Mouse (Mus musculus) midbrain, postnatal 0 days (tissue): ENCODE data around the gene Rxfp4. TPM values are rescaled to one million over a fixed set of nuclear protein-coding genes. Genes with fewer than 3 reads are reported as not detected.

Source experiments
- ATAC-seq: fragments of 200-750 bp; cut with Nextera tagmentation; 2 replicates; pipeline ENCODE4 v1.8.0; 2017; ENCODE audit warnings: moderate number of reproducible peaks, mild to moderate bottlenecking, moderate TSS enrichment, moderate library complexity; ENCODE audit not compliant: low FRiP score
- DNase-seq: peaks from one replicate; pipeline ENCODE4 v3.0.0-alpha.2; 2015; ENCODE audit warnings: low spot score
- H3K27ac ChIP-seq: fragments of 300-500 bp; sonication (generic); 2 replicates; pipeline ENCODE4 v1.5.1; 2014; ENCODE audit warnings: low read depth, mild to moderate bottlenecking, low read length, mixed read lengths
- H3K27me3 ChIP-seq: fragments of 300-500 bp; sonication (generic); 2 replicates; pipeline ENCODE4 v1.6.1; 2014; ENCODE audit warnings: low read length, control low read depth, mixed read lengths; ENCODE audit not compliant: insufficient read depth
- H3K36me3 ChIP-seq: fragments of 300-500 bp; sonication (generic); 2 replicates; pipeline ENCODE4 v1.6.1; 2014; ENCODE audit warnings: low read length, control low read depth, mixed read lengths; ENCODE audit not compliant: insufficient read depth
- H3K4me1 ChIP-seq: fragments of 300-500 bp; sonication (generic); 2 replicates; pipeline ENCODE4 v1.6.1; 2014; ENCODE audit warnings: mild to moderate bottlenecking, control low read depth, antibody characterized with exemption, low read length, mixed read lengths; ENCODE audit not compliant: insufficient read depth
- H3K4me2 ChIP-seq: fragments of 300-500 bp; sonication (generic); 2 replicates; pipeline ENCODE4 v1.6.1; 2014; ENCODE audit warnings: low read depth, mild to moderate bottlenecking, low read length, mixed read lengths; ENCODE audit not compliant: poor library complexity, severe bottlenecking
- H3K4me3 ChIP-seq: fragments of 300-500 bp; sonication (generic); 2 replicates; pipeline ENCODE4 v1.5.1; 2014; ENCODE audit warnings: low read depth, mild to moderate bottlenecking, low read length, moderate library complexity
- H3K9ac ChIP-seq: fragments of 300-500 bp; sonication (generic); replicated peaks from 2 replicates; pipeline ENCODE4 v1.6.1; 2014; ENCODE audit warnings: mild to moderate bottlenecking, low read length, moderate library complexity, mixed read lengths; ENCODE audit not compliant: poor library complexity, severe bottlenecking
- H3K9me3 ChIP-seq: fragments of 300-500 bp; sonication (generic); 2 replicates; pipeline ENCODE4 v1.6.1; 2016; ENCODE audit warnings: low read length, control low read depth
- CTCF ChIP-seq: IDR thresholded peaks from 2 replicates; pipeline ENCODE4 v1.5.1; 2016; ENCODE audit warnings: antibody characterized with exemption, mild to moderate bottlenecking
- WGBS: fragments of 180-500 bp; shearing (Covaris S2); extraction: QIAGEN DNeasy Blood & Tissue Kit; methylation state at CpG from one replicate; pipeline ENCODE4 v1.1.7; 2014; 5-methylcytosine and 5-hydroxymethylcytosine counted together
- polyA plus RNA-seq: library from polyadenylated mRNA; unstranded; fragments of >200 nt; fragmentation: Nextera tagmentation; extraction: Ambion mirVana; gene quantifications from 2 replicates; pipeline ENCODE4 v1.2.1, GENCODE M21; 2015
- total RNA-seq: library from RNA; depleted of rRNA; stranded (reverse); fragments of >200 nt; gene quantifications from 2 replicates; pipeline ENCODE4 v1.2.3, GENCODE M21; 2014

Gene Rxfp4
- total and polyA plus RNA-seq, 2 experiments from 2014 or later: not detected

GRCm38 (mm10) chr3:88633056-88633455 is 19.9 kb downstream of the Rxfp4 start:
- H3K4me3 ChIP-seq: no peak overlapping the region
- H3K36me3 ChIP-seq: peaks cover 73% of the 10 kb centered on the region
- no peak overlapping the region for H3K4me2 ChIP-seq
- no peaks in the 10 kb centered on the region for H3K4me1 ChIP-seq
- TF ChIP-seq CTCF: no peak
- DNase-seq: no peak
- H3K27me3 ChIP-seq: no peaks in the 10 kb centered on the region
- no peak overlapping the region for H3K9ac ChIP-seq
- H3K27ac ChIP-seq: no peak overlapping the region
- no peaks in the 10 kb centered on the region for H3K9me3 ChIP-seq
- ATAC-seq: no peak
- 95% methylated on average over 10 of the region's 10 CpGs for WGBS

- H3K27ac ChIP-seq: no peak overlapping the region
- no peak overlapping the region for H3K4me3 ChIP-seq
- ATAC-seq (no peak), DNase-seq (no peak)
- H3K36me3 ChIP-seq: peaks cover 72% of the 10 kb centered on the region
- TF ChIP-seq CTCF: peak; percentile 65
- no peaks in the 10 kb centered on the region for H3K4me1 ChIP-seq
- 76% methylated on average over 12 of the region's 12 CpGs for WGBS
- H3K9me3 ChIP-seq: no peaks in the 10 kb centered on the region
- no peak overlapping the region for H3K4me2 ChIP-seq
- no peak overlapping the region for H3K9ac ChIP-seq
- no peaks in the 10 kb centered on the region for H3K27me3 ChIP-seq
Observed at GRCm38 (mm10) chr3:88631921-88632587, 20.9 kb downstream of the Rxfp4 start.

DNA sequence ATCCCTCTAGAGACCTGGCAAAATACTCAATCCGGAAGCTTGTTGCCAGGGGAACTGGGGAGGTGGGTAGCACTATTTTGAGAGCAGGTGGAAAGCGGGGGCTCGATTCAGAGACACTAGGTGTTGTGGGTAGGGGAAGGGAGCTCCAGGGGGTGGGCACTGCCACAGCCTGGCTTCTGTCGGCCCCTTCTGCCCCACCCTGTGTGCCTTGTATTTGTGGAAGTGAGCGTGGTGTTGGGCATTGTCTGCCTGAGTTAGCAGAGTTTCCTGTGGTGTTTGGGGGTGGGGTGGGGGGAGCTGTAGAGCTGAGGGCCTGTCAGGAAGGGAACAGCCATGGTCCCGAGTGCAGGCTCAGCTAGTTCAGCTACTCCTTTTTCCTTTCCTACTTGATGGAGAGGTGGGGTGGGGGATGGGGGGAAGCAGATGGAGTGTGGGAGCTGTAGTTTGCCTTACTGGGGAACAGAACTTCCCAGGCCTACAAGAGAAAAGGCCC is 22.0 kb downstream of the Rxfp4 start:
- 58% methylated on average over 6 of the region's 6 CpGs for WGBS
- Histone ChIP-seq H3K27ac (no peak overlapping the region), H3K9ac (no peak overlapping the region), H3K4me3 (no peak overlapping the region), H3K4me1 (0 out of 2 replicates have a peak, but pooled peaks cover 4% of the 10 kb centered on the region), H3K36me3 (peaks cover 60% of the 10 kb centered on the region), H3K9me3 (no peaks in the 10 kb centered on the region), H3K4me2 (no peak overlapping the region), H3K27me3 (no peaks in the 10 kb centered on the region)
- ATAC-seq (no peak), DNase-seq (no peak)
- TF ChIP-seq CTCF: no peak

DNA sequence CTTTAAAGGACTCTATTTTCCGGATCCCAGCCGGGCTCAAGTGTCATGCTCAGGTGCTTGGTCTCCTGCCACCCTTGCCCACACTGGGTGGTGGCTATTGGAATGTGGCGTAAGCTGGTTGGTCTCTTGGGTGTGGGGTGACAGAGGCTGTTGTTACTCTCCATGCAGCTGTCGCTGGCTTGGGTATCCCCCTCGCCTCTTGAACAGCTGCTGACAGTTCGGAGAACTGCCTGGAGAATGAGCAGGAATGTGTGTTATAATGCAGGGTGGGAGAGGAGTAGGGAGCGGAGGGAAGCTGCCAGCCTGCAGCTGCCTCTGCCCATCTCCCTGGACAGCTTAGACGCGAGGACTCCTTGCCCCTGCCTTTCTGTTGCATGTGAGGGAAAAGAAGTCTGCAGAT is 22.9 kb downstream of the Rxfp4 start:
- ATAC-seq (no peak), DNase-seq (no peak)
- no peaks in the 10 kb centered on the region for H3K27me3 ChIP-seq
- no peak overlapping the region; the same call in 1 of the 2 replicates for H3K27ac ChIP-seq
- TF ChIP-seq CTCF: no peak
- no peaks in the 10 kb centered on the region for H3K9me3 ChIP-seq
- no peak overlapping the region for H3K4me2 ChIP-seq
- no peak overlapping the region for H3K4me3 ChIP-seq
- H3K36me3 ChIP-seq: peaks cover 52% of the 10 kb centered on the region
- peaks cover 6% of the 10 kb centered on the region; the same call in 1 of the 2 replicates for H3K4me1 ChIP-seq
- 72% methylated on average over 9 of the region's 9 CpGs for WGBS
- H3K9ac ChIP-seq: no peak overlapping the region

DNA sequence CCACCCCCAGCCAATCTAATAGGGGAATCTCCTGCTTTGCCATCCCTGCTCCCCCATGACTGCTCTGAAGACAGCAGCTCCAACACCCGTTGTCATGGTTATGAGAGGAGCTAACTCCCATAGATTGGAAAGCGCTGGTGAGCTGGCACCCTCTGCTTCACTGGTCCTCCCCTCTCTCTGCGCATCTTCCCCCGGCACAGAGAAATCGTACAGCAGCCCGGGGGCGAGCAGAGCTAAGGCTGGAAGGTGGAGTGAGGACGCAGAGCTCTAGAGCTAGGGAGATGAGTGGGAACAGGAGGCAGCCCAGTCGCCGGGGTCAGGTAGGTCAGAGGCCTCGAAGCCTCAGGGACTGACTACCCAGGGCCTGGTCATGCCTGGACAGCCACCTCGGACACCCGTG is 23.7 kb downstream of the Rxfp4 start:
- Histone ChIP-seq H3K27ac (no peak overlapping the region), H3K4me1 (peaks cover 14% of the 10 kb centered on the region; the same call in 1 of the 2 replicates), H3K4me3 (no peak overlapping the region), H3K4me2 (no peak overlapping the region), H3K36me3 (peaks cover 44% of the 10 kb centered on the region), H3K9me3 (no peaks in the 10 kb centered on the region), H3K27me3 (no peaks in the 10 kb centered on the region), H3K9ac (no peak overlapping the region)
- ATAC-seq: no peak
- TF ChIP-seq CTCF: no peak
- WGBS: 63% methylated on average over 13 of the region's 13 CpGs
- no peak for DNase-seq

DNA sequence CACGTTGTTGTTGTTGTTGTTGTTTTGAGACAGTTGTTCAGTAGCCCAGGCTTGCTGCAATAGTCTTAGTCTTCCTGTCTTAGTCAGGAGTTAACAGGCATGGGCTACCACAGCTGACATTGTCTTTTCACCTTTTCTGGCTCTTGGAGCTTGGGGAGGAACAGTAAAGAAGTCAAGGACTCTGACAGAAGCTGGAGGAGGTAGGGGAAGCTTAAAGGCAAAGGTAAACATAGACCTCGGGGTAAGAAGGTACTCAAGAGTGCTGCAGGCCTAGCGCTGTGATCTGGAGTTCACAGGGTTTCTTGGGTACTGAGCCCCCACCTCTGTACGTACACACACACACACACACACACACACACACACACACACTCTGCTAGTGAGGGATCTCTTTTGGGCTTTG is 24.2 kb downstream of the Rxfp4 start:
- no peak for ATAC-seq
- Histone ChIP-seq H3K27ac (no peak overlapping the region), H3K27me3 (no peaks in the 10 kb centered on the region), H3K36me3 (peaks cover 40% of the 10 kb centered on the region), H3K9ac (no peak overlapping the region), H3K4me1 (peaks cover 16% of the 10 kb centered on the region; the same call in 1 of the 2 replicates), H3K4me2 (no peak overlapping the region), H3K9me3 (no peaks in the 10 kb centered on the region), H3K4me3 (no peak overlapping the region)
- no peak for DNase-seq
- TF ChIP-seq CTCF: no peak
- 74% methylated on average over 4 of the region's 4 CpGs for WGBS
